Comparison of ENCODE assay signal across 34 mouse cellular contexts in genomic region chr15:4387774-4388173, GRCm38 (mm10). TPM values are rescaled to one million over a fixed set of nuclear protein-coding genes. Genes with fewer than 3 reads are reported as not detected.
"Had no signal": no experiment of that assay in that cellular context is flagged by ENCODE, and none has a peak within 500 bp of the region (broad histone marks: within the 10 kb centered on the region; RNA-seq: fewer than 3 reads in every experiment).

No protein-coding gene starts in this region.

- H3K4me2 ChIP-seq: heart, embryonic 11.5 days; heart, embryonic 12.5 days; heart, embryonic 13.5 days; heart, embryonic 15.5 days; hindbrain, embryonic 12.5 days; hindbrain, embryonic 13.5 days; hindbrain, embryonic 14.5 days; hindbrain, embryonic 15.5 days; intestine, embryonic 15.5 days; kidney, embryonic 15.5 days had no signal

- H3K4me1 ChIP-seq: heart, embryonic 10.5 days; heart, embryonic 12.5 days; heart, embryonic 13.5 days; heart, embryonic 15.5 days; hindbrain, embryonic 10.5 days; hindbrain, embryonic 12.5 days; hindbrain, embryonic 13.5 days; hindbrain, embryonic 15.5 days; intestine, embryonic 15.5 days; kidney, embryonic 15.5 days had no signal

- DNase-seq: heart, postnatal 10 days; heart, postnatal 14 days; heart, postnatal 36 days; heart, postnatal 4 days; kidney, adult 11 months; kidney, adult 18-20 months; kidney, adult 2 months; kidney, adult 8-10 months; kidney, adult 9 months; kidney, postnatal 10 days; kidney, postnatal 14 days; kidney, postnatal 25 days; kidney, postnatal 36 days; kidney, postnatal 4 days; layer of hippocampus, adult 9-11 months had no signal

- H3K27ac ChIP-seq: heart, embryonic 10.5 days; heart, embryonic 13.5 days; heart, embryonic 15.5 days; hindbrain, embryonic 10.5 days; hindbrain, embryonic 12.5 days; hindbrain, embryonic 13.5 days; hindbrain, embryonic 14.5 days; hindbrain, embryonic 15.5 days; hindbrain, postnatal 0 days; intestine, embryonic 15.5 days; kidney, embryonic 15.5 days; kidney, postnatal 0 days; layer of hippocampus, adult 2 months; left cerebral cortex, adult 2 months had no signal

- H3K9me3 ChIP-seq: heart, embryonic 10.5 days; heart, embryonic 12.5 days; heart, embryonic 13.5 days; heart, embryonic 15.5 days; hindbrain, embryonic 10.5 days; hindbrain, embryonic 12.5 days; hindbrain, embryonic 13.5 days; hindbrain, embryonic 15.5 days; intestine, embryonic 15.5 days; kidney, embryonic 15.5 days had no signal

- H3K9ac ChIP-seq: heart, embryonic 12.5 days; heart, embryonic 13.5 days; heart, embryonic 15.5 days; hindbrain, embryonic 12.5 days; hindbrain, embryonic 13.5 days; hindbrain, embryonic 14.5 days; hindbrain, embryonic 15.5 days; intestine, embryonic 15.5 days; kidney, embryonic 15.5 days had no signal

- H3K36me3 ChIP-seq: heart, embryonic 10.5 days; heart, embryonic 12.5 days; heart, embryonic 13.5 days; heart, embryonic 15.5 days; hindbrain, embryonic 10.5 days; hindbrain, embryonic 12.5 days; hindbrain, embryonic 13.5 days; hindbrain, embryonic 15.5 days; intestine, embryonic 15.5 days; kidney, embryonic 15.5 days had no signal

- H3K4me3 ChIP-seq: heart, embryonic 10.5 days; heart, embryonic 12.5 days; heart, embryonic 13.5 days; heart, embryonic 15.5 days; hindbrain, embryonic 10.5 days; hindbrain, embryonic 12.5 days; hindbrain, embryonic 13.5 days; hindbrain, embryonic 15.5 days; intestine, embryonic 15.5 days; kidney, embryonic 15.5 days; layer of hippocampus, adult 2 months; left cerebral cortex, adult 2 months had no signal

- H3K27me3 ChIP-seq: heart, embryonic 12.5 days; heart, embryonic 13.5 days; heart, embryonic 15.5 days; hindbrain, embryonic 12.5 days; hindbrain, embryonic 13.5 days; hindbrain, embryonic 15.5 days; intestine, embryonic 15.5 days; kidney, embryonic 15.5 days had no signal

RNA-seq across cellular contexts. Expression of gene Plcxd3, which starts 12.5 kb away (rescaled TPM):
- total RNA-seq: hematopoietic stem cell, adult 5-6 weeks had no signal
- polyA plus RNA-seq: inflammation-experienced regulatory T-cells, adult 6 months; large intestine, adult 2 months had no signal
